Mouse (Mus musculus): ENCODE results near the gene Gm49318. TPM values are rescaled to one million over a fixed set of nuclear protein-coding genes. Genes with fewer than 3 reads are reported as not detected.

Gene Gm49318
- not detected for polyA plus RNA-seq (2014; fragmentation: Illumina TruSeq; extraction: RNeasy Lipid Tissue Mini Kit (QIAGEN cat#74804); ENCODE audit: low read depth, low replicate concordance)

DNA sequence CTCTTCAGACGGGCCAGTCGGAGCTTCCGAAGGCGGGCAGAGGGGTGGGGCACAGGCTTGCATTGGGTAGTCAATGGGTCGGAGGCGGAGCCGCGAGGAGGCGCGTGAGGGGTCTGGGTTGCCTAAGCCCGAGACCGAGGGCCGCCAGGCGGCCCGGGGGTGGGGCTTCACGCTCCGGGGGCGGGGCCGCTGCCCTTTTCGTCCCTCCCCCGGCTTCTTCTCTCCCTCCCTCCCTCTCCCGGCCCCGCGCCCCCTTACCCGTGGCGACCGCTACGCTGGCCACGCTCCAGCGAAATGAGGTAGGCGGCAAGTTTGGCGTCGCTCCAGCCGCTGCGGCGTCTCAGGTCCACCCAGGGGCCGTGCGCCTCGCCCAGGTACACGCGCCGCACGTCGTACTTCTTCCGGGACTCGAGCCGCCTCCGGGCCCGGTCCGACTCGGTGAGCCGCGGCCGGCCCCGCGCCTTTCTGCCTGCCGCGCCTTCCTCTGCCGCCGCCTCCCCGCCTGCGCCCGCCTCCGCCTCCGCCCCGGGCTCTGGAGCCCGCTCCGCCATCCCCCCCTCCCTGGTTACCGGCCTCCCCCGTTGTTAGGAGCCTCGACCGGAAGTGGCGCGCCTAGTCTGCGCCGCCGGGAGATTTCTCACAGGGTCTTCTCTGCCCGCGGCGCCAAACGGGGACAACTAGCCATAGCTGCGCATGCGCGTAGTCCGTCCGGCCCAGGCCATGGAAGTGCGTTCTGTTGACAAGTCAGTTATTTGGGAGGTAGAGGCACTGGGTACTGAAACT is at the start of gene Gm49318, which contains the start of gene Zfp653:
Gene Gm49318 (minus strand): TSS at position 469 of the 783 bp plus-strand sequence.
Gene Zfp653 (minus strand): TSS at position 586 of the 783 bp plus-strand sequence.

DNA sequence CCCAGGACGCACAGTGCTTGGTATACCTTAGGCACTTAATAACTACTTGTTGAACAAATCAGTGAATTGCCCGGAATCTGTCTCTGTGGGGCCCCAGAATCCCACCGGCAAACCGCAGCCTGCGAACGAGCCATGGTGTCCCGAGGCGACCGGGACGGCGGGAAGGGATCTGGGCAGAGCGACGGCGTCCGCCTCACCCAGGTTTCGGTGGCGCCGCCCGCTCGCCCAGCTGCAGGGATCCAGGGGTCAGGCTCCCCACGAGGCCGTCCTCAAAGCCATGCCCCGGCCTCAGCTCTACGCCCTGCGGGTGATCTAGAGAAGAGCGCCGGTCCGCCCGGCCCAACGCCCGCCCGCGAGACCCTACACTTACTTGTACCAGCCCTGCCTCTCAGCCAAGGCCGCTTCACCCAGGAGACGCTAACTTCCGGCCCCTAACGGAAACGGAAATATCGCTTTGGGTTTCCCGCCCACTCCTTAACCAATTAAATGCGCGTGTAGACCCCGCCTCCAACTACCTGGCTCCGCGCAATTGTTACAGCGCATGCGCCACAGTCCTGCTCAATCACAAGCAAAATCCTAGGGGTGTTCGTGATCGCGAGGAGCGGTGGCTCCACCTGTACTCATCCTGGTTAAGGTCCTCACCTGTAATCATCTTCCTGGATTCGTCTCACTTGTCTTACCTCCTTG is 45.8 kb upstream of the Gm49318 start, which contains the start of gene Elof1:
Gene Elof1 (minus strand): TSS at position 433 of the 687 bp plus-strand sequence.

DNA sequence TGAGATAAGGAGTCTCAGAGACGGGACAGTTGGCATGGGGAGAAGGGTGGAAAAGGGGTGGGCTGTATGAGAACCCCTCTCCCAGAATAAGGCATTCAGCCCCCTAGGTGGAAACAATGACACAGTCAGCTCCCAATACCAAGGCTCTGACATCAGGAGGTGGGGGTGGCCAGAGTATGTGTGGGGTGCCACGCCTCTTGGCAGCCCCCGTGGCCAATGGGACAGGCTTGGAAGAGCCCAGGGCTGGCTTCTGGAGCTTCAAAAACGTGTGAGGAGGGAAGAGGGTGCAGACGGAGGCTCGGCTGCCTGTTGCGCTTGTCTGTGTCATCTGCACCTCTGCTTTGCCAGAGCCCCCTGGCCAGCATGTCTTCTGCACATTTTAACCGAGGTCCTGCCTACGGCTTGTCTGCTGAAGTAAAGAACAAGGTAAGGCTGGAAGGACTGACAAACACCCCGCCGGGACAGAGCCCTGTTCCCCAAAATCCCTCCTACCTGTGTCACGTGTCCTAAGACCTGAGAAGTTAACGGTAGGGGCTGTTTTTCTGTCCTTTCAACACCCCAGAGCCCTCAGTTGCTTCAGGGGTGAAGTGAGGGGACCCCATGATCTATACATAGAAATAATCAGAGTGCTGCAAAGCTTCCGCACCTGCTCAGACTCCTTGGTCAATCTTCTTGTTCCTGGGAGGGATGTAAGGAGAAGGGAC is 28.1 kb upstream of the Gm49318 start, which contains the start of gene Cnn1:
Gene Cnn1 (plus strand): TSS at position 224 of the 704 bp plus-strand sequence.

DNA sequence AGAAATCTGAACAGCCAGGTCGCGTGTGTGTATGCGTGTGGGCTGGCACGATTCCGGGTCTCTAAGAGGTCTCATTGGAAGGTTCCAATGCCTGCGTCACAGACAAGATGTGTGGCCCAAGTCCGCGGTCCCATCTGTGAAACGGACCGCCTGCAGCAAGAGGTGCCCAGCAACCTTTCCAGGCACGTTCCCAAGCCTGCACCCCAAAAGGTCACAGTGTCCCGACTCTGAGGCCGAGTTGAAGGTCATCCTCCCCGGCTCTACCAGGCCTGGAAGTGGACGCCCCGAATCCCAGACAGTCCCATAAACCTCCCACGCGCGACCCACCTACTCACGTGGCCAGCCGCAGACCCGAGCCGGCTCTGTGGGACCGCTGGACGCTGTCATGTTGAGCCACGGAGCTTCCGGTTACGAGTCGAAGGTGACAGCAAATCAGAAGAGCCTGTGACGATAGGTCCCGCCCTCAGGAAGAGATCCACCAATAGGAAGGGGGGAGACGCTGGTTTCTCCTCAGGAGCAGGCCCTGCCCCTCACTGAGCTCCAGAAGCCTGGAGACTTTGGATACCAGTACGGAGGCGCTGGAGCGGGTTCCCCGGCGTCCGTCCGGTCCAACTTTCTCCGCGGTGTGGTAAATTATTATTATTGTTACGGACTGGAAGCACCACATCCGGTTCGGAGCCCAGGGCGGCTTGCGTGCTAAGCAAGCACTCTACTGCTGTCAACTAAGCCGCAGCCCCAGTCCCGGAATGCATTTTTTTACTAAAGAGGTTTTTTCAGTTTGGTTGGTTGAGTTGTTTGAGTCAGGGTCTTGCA is 14.2 kb upstream of the Gm49318 start, which contains the start of gene Ecsit:
Gene Ecsit (minus strand): TSS at position 417 of the 813 bp plus-strand sequence.

DNA sequence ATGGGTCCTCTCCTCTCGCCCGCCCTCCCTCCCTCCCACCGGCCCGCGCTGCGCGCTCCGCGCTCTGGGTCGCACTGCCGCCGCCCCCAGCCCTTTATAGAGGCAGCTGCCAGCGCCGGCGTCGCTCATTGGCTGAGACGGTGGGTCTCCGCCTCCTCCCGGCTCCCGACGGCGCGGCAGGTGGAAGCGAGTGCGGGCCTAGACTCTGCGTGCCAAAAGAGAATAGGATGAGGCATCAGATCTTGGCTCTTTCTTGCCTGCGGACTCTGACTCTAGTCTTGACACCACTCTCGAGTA is 19.2 kb downstream of the Gm49318 start, which contains the start of gene Elavl3:
Gene Elavl3 (minus strand): TSS at position 66 of the 297 bp plus-strand sequence.

GRCm38 (mm10) chr9:22002194-22003162 is 68.6 kb downstream of the Gm49318 start, which contains the start of the genes Ccdc151 and Prkcsh:
Gene Ccdc151, minus strand, starts transcription at chr9:22002634.
Gene Prkcsh, plus strand, starts transcription at chr9:22002806.

GRCm38 (mm10) chr9:21989230-21990110 is 81.6 kb downstream of the Gm49318 start, which contains the start of gene Rgl3:
Gene Rgl3, minus strand, starts transcription at chr9:21989446.

Other genes with a start within 250 kb of the Gm49318 start
- not detected for gene Angptl8, start 235.7 kb downstream of the Gm49318 start, polyA plus RNA-seq (2014; fragmentation: Illumina TruSeq; extraction: RNeasy Lipid Tissue Mini Kit (QIAGEN cat#74804); ENCODE audit: low read depth, low replicate concordance)
- gene Dock6, start 218.6 kb downstream of the Gm49318 start, polyA plus RNA-seq (2014; fragmentation: Illumina TruSeq; extraction: RNeasy Lipid Tissue Mini Kit (QIAGEN cat#74804); ENCODE audit: low read depth, low replicate concordance) = 5.7 TPM
- 24.2 TPM for gene Rab3d, start 153.1 kb downstream of the Gm49318 start, polyA plus RNA-seq (2014; fragmentation: Illumina TruSeq; extraction: RNeasy Lipid Tissue Mini Kit (QIAGEN cat#74804); ENCODE audit: low read depth, low replicate concordance)
- gene Ccdc159, start 143.8 kb downstream of the Gm49318 start, polyA plus RNA-seq (2014; fragmentation: Illumina TruSeq; extraction: RNeasy Lipid Tissue Mini Kit (QIAGEN cat#74804); ENCODE audit: low read depth, low replicate concordance) = 0.91 TPM
- gene Tmem205, start 143.7 kb downstream of the Gm49318 start, polyA plus RNA-seq (2014; fragmentation: Illumina TruSeq; extraction: RNeasy Lipid Tissue Mini Kit (QIAGEN cat#74804); ENCODE audit: low read depth, low replicate concordance) = 1.8 TPM
- 0.32 TPM for gene Plppr2, start 134.2 kb downstream of the Gm49318 start, polyA plus RNA-seq (2014; fragmentation: Illumina TruSeq; extraction: RNeasy Lipid Tissue Mini Kit (QIAGEN cat#74804); ENCODE audit: low read depth, low replicate concordance)
- 4.6 TPM for gene Swsap1, start 115.5 kb downstream of the Gm49318 start, polyA plus RNA-seq (2014; fragmentation: Illumina TruSeq; extraction: RNeasy Lipid Tissue Mini Kit (QIAGEN cat#74804); ENCODE audit: low read depth, low replicate concordance)
- gene Epor, start 107.8 kb downstream of the Gm49318 start, polyA plus RNA-seq (2014; fragmentation: Illumina TruSeq; extraction: RNeasy Lipid Tissue Mini Kit (QIAGEN cat#74804); ENCODE audit: low read depth, low replicate concordance) = not detected
- 0.63 TPM for gene Rgl3, start 81.8 kb downstream of the Gm49318 start, polyA plus RNA-seq (2014; fragmentation: Illumina TruSeq; extraction: RNeasy Lipid Tissue Mini Kit (QIAGEN cat#74804); ENCODE audit: low read depth, low replicate concordance)
- not detected for gene Ccdc151, start 68.6 kb downstream of the Gm49318 start, polyA plus RNA-seq (2014; fragmentation: Illumina TruSeq; extraction: RNeasy Lipid Tissue Mini Kit (QIAGEN cat#74804); ENCODE audit: low read depth, low replicate concordance)
- gene Prkcsh, start 68.5 kb downstream of the Gm49318 start, polyA plus RNA-seq (2014; fragmentation: Illumina TruSeq; extraction: RNeasy Lipid Tissue Mini Kit (QIAGEN cat#74804); ENCODE audit: low read depth, low replicate concordance) = 7.0 TPM
- 0.85 TPM for gene Elavl3, start 19.2 kb downstream of the Gm49318 start, polyA plus RNA-seq (2014; fragmentation: Illumina TruSeq; extraction: RNeasy Lipid Tissue Mini Kit (QIAGEN cat#74804); ENCODE audit: low read depth, low replicate concordance)
- gene Zfp653, start 117 bp upstream of the Gm49318 start, polyA plus RNA-seq (2014; fragmentation: Illumina TruSeq; extraction: RNeasy Lipid Tissue Mini Kit (QIAGEN cat#74804); ENCODE audit: low read depth, low replicate concordance) = 0.19 TPM
- 2.6 TPM for gene Ecsit, start 14.2 kb upstream of the Gm49318 start, polyA plus RNA-seq (2014; fragmentation: Illumina TruSeq; extraction: RNeasy Lipid Tissue Mini Kit (QIAGEN cat#74804); ENCODE audit: low read depth, low replicate concordance)
- gene Cnn1, start 28.0 kb upstream of the Gm49318 start, polyA plus RNA-seq (2014; fragmentation: Illumina TruSeq; extraction: RNeasy Lipid Tissue Mini Kit (QIAGEN cat#74804); ENCODE audit: low read depth, low replicate concordance) = 819 TPM
- gene Elof1, start 45.9 kb upstream of the Gm49318 start, polyA plus RNA-seq (2014; fragmentation: Illumina TruSeq; extraction: RNeasy Lipid Tissue Mini Kit (QIAGEN cat#74804); ENCODE audit: low read depth, low replicate concordance) = 5.2 TPM
- 16.7 TPM for gene Acp5, start 64.5 kb upstream of the Gm49318 start, polyA plus RNA-seq (2014; fragmentation: Illumina TruSeq; extraction: RNeasy Lipid Tissue Mini Kit (QIAGEN cat#74804); ENCODE audit: low read depth, low replicate concordance)
- gene Pigyl, start 85.6 kb upstream of the Gm49318 start, polyA plus RNA-seq (2014; fragmentation: Illumina TruSeq; extraction: RNeasy Lipid Tissue Mini Kit (QIAGEN cat#74804); ENCODE audit: low read depth, low replicate concordance) = 3.3 TPM
- gene Zfp872, start 116.8 kb upstream of the Gm49318 start, polyA plus RNA-seq (2014; fragmentation: Illumina TruSeq; extraction: RNeasy Lipid Tissue Mini Kit (QIAGEN cat#74804); ENCODE audit: low read depth, low replicate concordance) = 0.13 TPM
- gene Zfp809, start 154.5 kb upstream of the Gm49318 start, polyA plus RNA-seq (2014; fragmentation: Illumina TruSeq; extraction: RNeasy Lipid Tissue Mini Kit (QIAGEN cat#74804); ENCODE audit: low read depth, low replicate concordance) = 81.4 TPM
- gene Zfp599, start 188.6 kb upstream of the Gm49318 start, polyA plus RNA-seq (2014; fragmentation: Illumina TruSeq; extraction: RNeasy Lipid Tissue Mini Kit (QIAGEN cat#74804); ENCODE audit: low read depth, low replicate concordance) = 8.6 TPM
- 24.0 TPM for gene Zfp810, start 236.4 kb upstream of the Gm49318 start, polyA plus RNA-seq (2014; fragmentation: Illumina TruSeq; extraction: RNeasy Lipid Tissue Mini Kit (QIAGEN cat#74804); ENCODE audit: low read depth, low replicate concordance)